Mouse (Mus musculus) hindbrain, embryonic 15.5 days (tissue): ENCODE measurements around the gene Tyrobp. TPM values are rescaled to one million over a fixed set of nuclear protein-coding genes. Genes with fewer than 3 reads are reported as not detected.
A peak's percentile ranks its signal among the peaks of the same experiment; 100 is the strongest.

Source experiments
- ATAC-seq: fragments of 200-750 bp; cut with Nextera tagmentation; 2 replicates; pipeline ENCODE4 v1.8.0; 2017; ENCODE audit warnings: low read depth, moderate number of reproducible peaks, moderate TSS enrichment; ENCODE audit not compliant: low FRiP score
- H3K27ac ChIP-seq: fragments of 300-500 bp; sonication (generic); replicated peaks from 2 replicates; pipeline ENCODE4 v1.5.1; 2015; ENCODE audit warnings: mild to moderate bottlenecking, inconsistent platforms
- H3K27me3 ChIP-seq: fragments of 300-500 bp; sonication (generic); 2 replicates; pipeline ENCODE4 v1.6.1; 2015; ENCODE audit warnings: control low read depth, inconsistent platforms
- H3K36me3 ChIP-seq: fragments of 300-500 bp; sonication (generic); 2 replicates; pipeline ENCODE4 v1.6.1; 2015; ENCODE audit warnings: control low read depth, inconsistent platforms
- H3K4me1 ChIP-seq: fragments of 300-500 bp; sonication (generic); replicated peaks from 2 replicates; pipeline ENCODE4 v1.6.1; 2015; ENCODE audit warnings: control low read depth, inconsistent platforms
- H3K4me2 ChIP-seq: fragments of 300-500 bp; sonication (generic); 2 replicates; pipeline ENCODE4 v1.6.1; 2015; ENCODE audit warnings: moderate library complexity, mild to moderate bottlenecking, inconsistent platforms
- H3K4me3 ChIP-seq: fragments of 300-500 bp; sonication (generic); 2 replicates; pipeline ENCODE4 v1.5.1; 2015; ENCODE audit warnings: mild to moderate bottlenecking, inconsistent platforms
- H3K9ac ChIP-seq: fragments of 300-500 bp; sonication (generic); 2 replicates; pipeline ENCODE4 v1.6.1; 2015; ENCODE audit warnings: inconsistent platforms
- H3K9me3 ChIP-seq: fragments of 300-500 bp; sonication (generic); 2 replicates; pipeline ENCODE4 v1.6.1; 2016; ENCODE audit warnings: control low read depth, inconsistent platforms
- WGBS: fragments of 180-500 bp; shearing (Covaris S2); methylation state at CpG from one replicate; pipeline ENCODE4 v1.1.7; 2015; 5-methylcytosine and 5-hydroxymethylcytosine counted together
- polyA plus RNA-seq: library from polyadenylated mRNA; unstranded; fragments of >200 nt; fragmentation: Nextera tagmentation; extraction: Ambion mirVana; gene quantifications from 2 replicates; pipeline ENCODE4 v1.2.1, GENCODE M21; 2015

Gene Tyrobp
- polyA plus RNA-seq, 1 experiment from 2014 or later = 28.9 TPM

GRCm38 (mm10) chr7:30430191-30430590, 16.6 kb downstream of the Tyrobp start:
- no peaks in the 10 kb centered on the region for H3K27me3 ChIP-seq
- no peak overlapping the region for H3K4me2 ChIP-seq
- ATAC-seq = no peak
- no peak overlapping the region for H3K27ac ChIP-seq
- H3K36me3 ChIP-seq = peaks cover 29% of the 10 kb centered on the region
- no peak overlapping the region for H3K9ac ChIP-seq
- no peaks in the 10 kb centered on the region for H3K9me3 ChIP-seq
- H3K4me1 ChIP-seq = no peaks in the 10 kb centered on the region
- H3K4me3 ChIP-seq = no peak overlapping the region
- WGBS = 58% methylated on average over 2 of the region's 2 CpGs

GRCm38 (mm10) chr7:30431793-30432192, 18.2 kb downstream of the Tyrobp start:
- Histone ChIP-seq H3K27me3 (no peaks in the 10 kb centered on the region), H3K4me1 (no peaks in the 10 kb centered on the region), H3K4me2 (no peak overlapping the region), H3K36me3 (peaks cover 35% of the 10 kb centered on the region), H3K9ac (no peak overlapping the region), H3K9me3 (no peaks in the 10 kb centered on the region), H3K27ac (no peak overlapping the region), H3K4me3 (no peak overlapping the region)
- 11% methylated on average over 3 of the region's 3 CpGs for WGBS
- ATAC-seq = peak; percentile 77

GRCm38 (mm10) chr7:30434238-30434637, 20.7 kb downstream of the Tyrobp start:
- no peaks in the 10 kb centered on the region for H3K4me1 ChIP-seq
- WGBS = 9% methylated on average over 10 of the region's 10 CpGs
- H3K36me3 ChIP-seq = peaks cover 50% of the 10 kb centered on the region
- no peak overlapping the region for H3K9ac ChIP-seq
- no peak overlapping the region for H3K4me2 ChIP-seq
- ATAC-seq = no peak
- H3K27me3 ChIP-seq = no peaks in the 10 kb centered on the region
- H3K27ac ChIP-seq = no peak overlapping the region
- H3K9me3 ChIP-seq = no peaks in the 10 kb centered on the region
- no peak overlapping the region for H3K4me3 ChIP-seq

GRCm38 (mm10) chr7:30434701-30435100, 21.1 kb downstream of the Tyrobp start:
- no peaks in the 10 kb centered on the region for H3K27me3 ChIP-seq
- peaks cover 54% of the 10 kb centered on the region for H3K36me3 ChIP-seq
- H3K27ac ChIP-seq = no peak overlapping the region
- no peak overlapping the region for H3K4me3 ChIP-seq
- ATAC-seq = no peak
- no peaks in the 10 kb centered on the region for H3K4me1 ChIP-seq
- WGBS = 72% methylated on average over 10 of the region's 10 CpGs
- H3K9ac ChIP-seq = no peak overlapping the region
- no peak overlapping the region for H3K4me2 ChIP-seq
- no peaks in the 10 kb centered on the region for H3K9me3 ChIP-seq

- 50% methylated on average over 9 of the region's 9 CpGs for WGBS
- Histone ChIP-seq H3K4me1 (no peaks in the 10 kb centered on the region), H3K36me3 (peaks cover 59% of the 10 kb centered on the region), H3K4me3 (no peak overlapping the region), H3K27ac (no peak overlapping the region), H3K9ac (no peak overlapping the region), H3K27me3 (no peaks in the 10 kb centered on the region), H3K9me3 (no peaks in the 10 kb centered on the region), H3K4me2 (no peak overlapping the region)
- no peak for ATAC-seq
Observed at GRCm38 (mm10) chr7:30435156-30435555, 21.6 kb downstream of the Tyrobp start.

- Histone ChIP-seq H3K36me3 (peaks cover 68% of the 10 kb centered on the region), H3K9ac (no peak overlapping the region), H3K4me2 (no peak overlapping the region), H3K9me3 (no peaks in the 10 kb centered on the region), H3K27me3 (no peaks in the 10 kb centered on the region), H3K4me3 (no peak overlapping the region), H3K27ac (no peak overlapping the region), H3K4me1 (no peaks in the 10 kb centered on the region)
- no peak for ATAC-seq
- 20% methylated on average over 10 of the region's 10 CpGs for WGBS
Observed at GRCm38 (mm10) chr7:30436879-30437278, 23.3 kb downstream of the Tyrobp start.

GRCm38 (mm10) chr7:30439734-30440133, 26.2 kb downstream of the Tyrobp start:
- H3K9me3 ChIP-seq = no peaks in the 10 kb centered on the region
- no peaks in the 10 kb centered on the region for H3K27me3 ChIP-seq
- H3K27ac ChIP-seq = no peak overlapping the region
- 77% methylated on average over 13 of the region's 13 CpGs for WGBS
- no peak overlapping the region for H3K9ac ChIP-seq
- peaks cover 70% of the 10 kb centered on the region for H3K36me3 ChIP-seq
- ATAC-seq = no peak
- H3K4me2 ChIP-seq = no peak overlapping the region
- H3K4me1 ChIP-seq = peaks cover 21% of the 10 kb centered on the region
- no peak overlapping the region for H3K4me3 ChIP-seq

GRCm38 (mm10) chr7:30440697-30441096, 27.1 kb downstream of the Tyrobp start:
- H3K9ac ChIP-seq = no peak overlapping the region
- 48% methylated on average over 2 of the region's 5 CpGs for WGBS
- H3K27ac ChIP-seq = no peak overlapping the region
- no peak overlapping the region for H3K4me3 ChIP-seq
- H3K9me3 ChIP-seq = no peaks in the 10 kb centered on the region
- no peaks in the 10 kb centered on the region for H3K27me3 ChIP-seq
- ATAC-seq = no peak
- H3K4me2 ChIP-seq = no peak overlapping the region
- H3K36me3 ChIP-seq = peaks cover 61% of the 10 kb centered on the region
- H3K4me1 ChIP-seq = peaks cover 21% of the 10 kb centered on the region

- H3K36me3 ChIP-seq = peaks cover 36% of the 10 kb centered on the region
- H3K9ac ChIP-seq = peak overlapping the region; percentile 94
- no peak for ATAC-seq
- peak overlapping the region; percentile 86 for H3K4me2 ChIP-seq
- H3K4me1 ChIP-seq = peaks cover 28% of the 10 kb centered on the region
- WGBS = 14% methylated on average over 9 of the region's 9 CpGs
- no peaks in the 10 kb centered on the region for H3K9me3 ChIP-seq
- no peaks in the 10 kb centered on the region for H3K27me3 ChIP-seq
- H3K4me3 ChIP-seq = peak overlapping the region; percentile 90
- peak overlapping the region; percentile 99; the same call in 1 of the 2 replicates for H3K27ac ChIP-seq
Observed at GRCm38 (mm10) chr7:30443696-30444095, 30.1 kb downstream of the Tyrobp start.

- Histone ChIP-seq H3K9me3 (no peaks in the 10 kb centered on the region), H3K27ac (peak overlapping the region; percentile 99), H3K36me3 (peaks cover 29% of the 10 kb centered on the region), H3K4me2 (peak overlapping the region; percentile 86), H3K9ac (peak overlapping the region; percentile 94), H3K27me3 (no peaks in the 10 kb centered on the region), H3K4me3 (peak overlapping the region; percentile 90), H3K4me1 (peaks cover 28% of the 10 kb centered on the region)
- WGBS = 1% methylated on average over 38 of the region's 38 CpGs
- ATAC-seq = peak; percentile 55
Observed at GRCm38 (mm10) chr7:30444154-30444970, 30.8 kb downstream of the Tyrobp start.

GRCm38 (mm10) chr7:30444971-30445751, 31.6 kb downstream of the Tyrobp start, which contains the start of gene Aplp1:
TSS of gene Aplp1 (minus strand) at chr7:30445535.
- Histone ChIP-seq H3K27ac (peak within 1 kb of the TSS; percentile 99), H3K36me3 (peaks cover 21% of the 10 kb centered on the region), H3K4me1 (peaks cover 28% of the 10 kb centered on the region), H3K9ac (peak within 1 kb of the TSS; percentile 94), H3K4me3 (peak within 1 kb of the TSS; percentile 90), H3K4me2 (peak within 1 kb of the TSS; percentile 86), H3K9me3 (no peaks in the 10 kb centered on the region), H3K27me3 (no peaks in the 10 kb centered on the region)
- under 1% methylated on average over 57 of the region's 72 CpGs for WGBS
- ATAC-seq = peak; percentile 89

GRCm38 (mm10) chr7:30450241-30450640, 36.7 kb downstream of the Tyrobp start:
- Histone ChIP-seq H3K27ac (no peak overlapping the region), H3K36me3 (no peaks in the 10 kb centered on the region), H3K9me3 (no peaks in the 10 kb centered on the region), H3K4me3 (no peak overlapping the region), H3K4me2 (no peak overlapping the region), H3K4me1 (peaks cover 17% of the 10 kb centered on the region), H3K27me3 (peaks cover 30% of the 10 kb centered on the region), H3K9ac (no peak overlapping the region)
- 78% methylated on average over 7 of the region's 7 CpGs for WGBS
- no peak for ATAC-seq
